Mouse (Mus musculus) hindbrain, embryonic 13.5 days (tissue): ENCODE results near the gene Ccdc188. TPM values are rescaled to one million over a fixed set of nuclear protein-coding genes. Genes with fewer than 3 reads are reported as not detected.
"Not testable (repeated sequence)": the region's sequence is repeated elsewhere in the genome, so short reads cannot be mapped to it uniquely, and the experiment has no call there.

Experiments used
- ATAC-seq: fragments of 200-750 bp; cut with Nextera tagmentation; 2 replicates; pipeline ENCODE4 v1.8.0; 2017; ENCODE audit warnings: moderate TSS enrichment; ENCODE audit not compliant: low FRiP score
- H3K27ac ChIP-seq: fragments of 300-500 bp; sonication (generic); 2 replicates; pipeline ENCODE4 v1.5.1; 2015; ENCODE audit warnings: inconsistent platforms, mild to moderate bottlenecking, moderate library complexity
- H3K27me3 ChIP-seq: fragments of 300-500 bp; sonication (generic); 2 replicates; pipeline ENCODE4 v1.6.1; 2015; ENCODE audit warnings: mild to moderate bottlenecking, inconsistent platforms
- H3K36me3 ChIP-seq: fragments of 300-500 bp; sonication (generic); 2 replicates; pipeline ENCODE4 v1.6.1; 2015; ENCODE audit warnings: mild to moderate bottlenecking, inconsistent platforms
- H3K4me1 ChIP-seq: fragments of 300-500 bp; sonication (generic); replicated peaks from 2 replicates; pipeline ENCODE4 v1.6.1; 2015; ENCODE audit warnings: inconsistent platforms
- H3K4me2 ChIP-seq: fragments of 300-500 bp; sonication (generic); 2 replicates; pipeline ENCODE4 v1.6.1; 2015; ENCODE audit warnings: inconsistent platforms, mild to moderate bottlenecking, moderate library complexity
- H3K4me3 ChIP-seq: fragments of 300-500 bp; sonication (generic); 2 replicates; pipeline ENCODE4 v1.5.1; 2015; ENCODE audit warnings: mild to moderate bottlenecking, inconsistent platforms
- H3K9ac ChIP-seq: fragments of 300-500 bp; sonication (generic); 2 replicates; pipeline ENCODE4 v1.6.1; 2015; ENCODE audit warnings: mild to moderate bottlenecking, inconsistent platforms
- H3K9me3 ChIP-seq: fragments of 300-500 bp; sonication (generic); 2 replicates; pipeline ENCODE4 v1.6.1; 2016; ENCODE audit warnings: inconsistent platforms
- WGBS: fragments of 180-500 bp; shearing (Covaris S2); methylation state at CpG from one replicate; pipeline ENCODE4 v1.1.7; 2015; 5-methylcytosine and 5-hydroxymethylcytosine counted together
- polyA plus RNA-seq: library from polyadenylated mRNA; unstranded; fragments of >200 nt; fragmentation: Nextera tagmentation; extraction: Ambion mirVana; gene quantifications from 2 replicates; pipeline ENCODE4 v1.2.1, GENCODE M21; 2015

Ccdc188 gene
- polyA plus RNA-seq, 1 experiment from 2014 or later, result not detected

DNA sequence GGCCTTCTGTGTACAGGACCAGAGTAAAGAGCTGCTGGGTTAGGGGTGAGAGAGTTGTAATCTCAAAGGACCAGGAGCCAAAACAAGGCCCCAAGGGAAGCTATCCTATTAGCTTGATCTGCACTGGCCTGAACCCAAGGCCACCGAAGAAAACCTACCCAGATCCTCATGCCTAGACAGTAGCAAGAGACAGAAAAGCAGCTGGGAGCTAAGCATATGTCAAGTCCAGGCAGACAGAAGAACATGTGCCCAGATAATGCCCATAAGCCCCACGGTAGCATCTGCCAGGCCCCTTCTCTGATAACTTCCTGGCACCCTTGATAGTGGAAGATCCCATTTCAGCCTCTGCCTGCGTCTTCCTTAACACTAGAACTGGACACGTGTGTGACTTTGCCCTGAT, 30.9 kb upstream of the Ccdc188 start:
- no peak overlapping the region for H3K27ac ChIP-seq
- no peaks in the 10 kb centered on the region for H3K36me3 ChIP-seq

DNA sequence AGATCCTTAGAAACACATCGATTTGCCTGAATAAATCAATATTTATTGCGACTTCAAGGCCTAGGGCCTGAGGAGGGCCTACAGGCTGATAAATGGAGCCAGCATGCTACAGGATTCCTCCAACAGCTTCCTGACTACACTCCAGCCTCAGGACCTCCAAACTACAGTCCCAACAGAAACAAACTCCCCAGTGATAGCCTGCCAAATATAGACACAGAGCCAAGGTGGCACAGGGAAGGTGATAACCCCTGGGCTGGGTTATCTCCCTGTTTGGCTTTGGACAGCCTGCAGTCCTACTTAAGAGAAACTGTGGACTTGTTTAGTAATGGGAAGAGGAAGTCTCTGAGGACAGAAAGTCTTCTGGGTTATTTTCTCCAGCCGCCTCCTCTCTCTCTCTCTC, 30.5 kb upstream of the Ccdc188 start:
- Histone ChIP-seq H3K36me3 (no peaks in the 10 kb centered on the region), H3K4me2 (no peak overlapping the region), H3K27ac (no peak overlapping the region), H3K27me3 (no peaks in the 10 kb centered on the region), H3K4me1 (peaks cover 10% of the 10 kb centered on the region; the same call in 1 of the 2 replicates), H3K9me3 (no peaks in the 10 kb centered on the region), H3K4me3 (no peak overlapping the region), H3K9ac (no peak overlapping the region)
- no peak for ATAC-seq
- 90% methylated on average over 3 of the region's 3 CpGs for WGBS

More for the DNA sequence above, 30.9 kb upstream of the Ccdc188 start:
- WGBS, result 83% methylated on average over 4 of the region's 4 CpGs
- Histone ChIP-seq H3K9ac (no peak overlapping the region), H3K4me1 (peaks cover 13% of the 10 kb centered on the region; the same call in 1 of the 2 replicates), H3K9me3 (no peaks in the 10 kb centered on the region), H3K27me3 (no peaks in the 10 kb centered on the region), H3K4me3 (no peak overlapping the region), H3K4me2 (no peak overlapping the region)
- ATAC-seq, result no peak

DNA sequence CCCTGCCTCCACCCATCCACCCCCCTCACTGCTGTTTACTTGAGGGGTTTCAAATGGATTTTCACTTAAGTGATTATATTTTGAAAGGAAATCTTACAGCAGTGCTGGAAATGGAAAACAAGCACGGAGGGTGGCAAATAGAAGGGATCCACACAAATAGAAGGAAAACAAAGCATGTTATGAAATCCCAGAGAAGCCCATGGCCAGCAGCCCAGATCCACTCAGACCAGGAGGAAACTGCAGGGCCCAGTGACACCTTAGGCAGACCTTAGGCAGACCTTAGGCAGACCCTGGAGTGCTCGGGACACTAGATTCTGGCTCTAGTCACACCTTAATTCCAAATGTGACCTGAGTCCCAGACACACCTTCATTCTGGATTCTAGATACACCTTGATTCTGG, 26.7 kb upstream of the Ccdc188 start:
- H3K4me2 ChIP-seq, result no peak overlapping the region
- 79% methylated on average over 2 of the region's 2 CpGs for WGBS
- H3K27ac ChIP-seq, result no peak overlapping the region
- no peak for ATAC-seq
- H3K27me3 ChIP-seq, result no peaks in the 10 kb centered on the region
- no peaks in the 10 kb centered on the region for H3K9me3 ChIP-seq
- no peaks in the 10 kb centered on the region for H3K36me3 ChIP-seq
- H3K4me3 ChIP-seq, result no peak overlapping the region
- no peak overlapping the region for H3K9ac ChIP-seq
- H3K4me1 ChIP-seq, result peaks cover 26% of the 10 kb centered on the region

DNA sequence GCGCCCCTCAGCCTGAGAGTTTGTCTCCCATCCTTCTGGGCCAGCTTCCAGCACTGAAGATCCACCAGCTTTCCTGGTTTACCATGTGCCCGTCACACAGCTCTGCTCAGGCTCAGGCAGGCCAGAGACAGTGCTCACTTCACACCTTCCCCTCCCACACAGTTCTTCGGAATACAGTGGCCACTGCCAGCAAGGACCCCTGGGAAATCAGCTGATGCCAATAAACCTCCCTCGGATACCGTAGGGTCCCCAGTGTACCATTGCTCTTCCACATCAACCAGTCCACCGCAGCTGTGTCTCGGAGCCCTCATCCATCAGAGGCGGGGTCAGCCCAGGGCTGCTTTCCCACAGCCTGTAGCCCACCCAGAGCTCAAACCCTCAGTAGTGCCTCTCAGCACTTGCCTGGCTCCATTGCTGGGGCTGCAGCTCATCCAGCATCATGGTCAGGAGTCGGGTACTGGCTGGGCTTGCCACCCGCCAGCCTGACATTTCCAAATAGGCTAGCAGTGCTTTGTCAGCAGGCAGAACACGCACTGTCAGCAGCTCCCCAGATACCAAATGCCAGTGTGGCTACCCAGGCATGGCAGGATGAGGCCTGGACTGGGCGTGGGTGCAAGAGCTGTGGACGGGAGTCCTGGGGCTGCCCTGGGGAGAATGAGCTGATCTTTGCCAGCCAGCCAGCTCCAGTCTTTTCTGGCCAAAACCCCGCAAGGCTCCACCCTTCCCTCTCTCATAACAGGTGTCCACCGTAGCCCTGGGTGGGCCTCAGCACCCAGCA, 23.3 kb upstream of the Ccdc188 start:
- WGBS, result 48% methylated on average over 15 of the region's 15 CpGs
- peak; percentile 61 for ATAC-seq
- peak overlapping the region; percentile 76 for H3K27ac ChIP-seq
- H3K9me3 ChIP-seq, result no peaks in the 10 kb centered on the region
- no peaks in the 10 kb centered on the region for H3K36me3 ChIP-seq
- peak overlapping the region; percentile 6; the same call in 1 of the 2 replicates for H3K4me2 ChIP-seq
- peak overlapping the region; percentile 19; the same call in 1 of the 2 replicates for H3K9ac ChIP-seq
- no peak overlapping the region for H3K4me3 ChIP-seq
- H3K4me1 ChIP-seq, result peaks cover 41% of the 10 kb centered on the region
- H3K27me3 ChIP-seq, result no peaks in the 10 kb centered on the region

DNA sequence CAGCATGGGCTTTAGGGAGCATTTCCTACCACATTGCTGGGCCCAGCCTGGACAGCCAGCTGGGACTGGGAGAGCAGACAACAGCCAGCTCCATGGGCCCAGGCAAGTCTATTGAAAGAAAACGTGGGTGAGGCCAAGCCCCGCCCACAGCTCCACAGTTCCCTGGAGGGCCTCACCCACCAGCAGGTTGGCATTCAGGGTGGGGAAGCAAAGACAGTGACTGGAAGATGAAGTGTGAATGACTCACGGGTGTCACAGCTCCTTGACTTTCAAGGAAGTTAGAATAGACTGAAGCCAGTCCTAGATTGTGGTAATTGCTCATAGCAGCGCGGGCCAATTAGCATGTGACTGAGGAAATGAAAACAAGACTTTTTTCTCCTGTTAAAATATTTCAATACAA, 22.6 kb upstream of the Ccdc188 start:
- ATAC-seq, result no peak

DNA sequence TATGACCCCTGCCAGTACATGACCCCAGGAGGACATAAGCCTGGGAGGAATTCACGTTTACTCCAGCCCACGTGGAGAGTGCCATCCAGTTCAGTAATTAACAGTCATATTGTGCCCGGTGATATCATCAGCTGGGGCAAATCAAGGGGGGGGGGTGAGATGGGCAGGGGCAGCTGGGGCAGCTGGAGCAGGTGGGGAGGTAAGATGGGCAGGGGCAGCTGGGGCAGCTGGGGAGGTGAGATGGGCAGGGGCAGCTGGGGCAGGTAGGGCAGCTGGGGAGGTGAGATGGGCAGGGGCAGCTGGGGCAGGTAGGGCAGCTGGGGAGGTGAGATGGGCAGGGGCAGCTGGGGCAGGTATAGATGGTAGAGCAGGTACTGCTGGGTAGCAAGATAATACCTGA, 22.1 kb upstream of the Ccdc188 start:
- H3K4me3 ChIP-seq, H3K27me3 ChIP-seq, ATAC-seq, H3K27ac ChIP-seq, H3K4me2 ChIP-seq, H3K9ac ChIP-seq, H3K36me3 ChIP-seq, H3K9me3 ChIP-seq: not testable (repeated sequence)
- H3K4me1 ChIP-seq, result peaks cover 52% of the 10 kb centered on the region
- WGBS, result 46% methylated on average over 3 of the region's 3 CpGs

More for the DNA sequence above, 22.6 kb upstream of the Ccdc188 start:
- H3K27ac ChIP-seq, result peak overlapping the region; percentile 76
- no peak overlapping the region for H3K4me2 ChIP-seq
- H3K36me3 ChIP-seq, result no peaks in the 10 kb centered on the region
- H3K9me3 ChIP-seq, result no peaks in the 10 kb centered on the region
- WGBS, result 54% methylated on average over 5 of the region's 5 CpGs
- H3K27me3 ChIP-seq, result no peaks in the 10 kb centered on the region
- H3K4me1 ChIP-seq, result peaks cover 47% of the 10 kb centered on the region
- H3K9ac ChIP-seq, result peak overlapping the region; percentile 19; the same call in 1 of the 2 replicates
- no peak overlapping the region for H3K4me3 ChIP-seq

DNA sequence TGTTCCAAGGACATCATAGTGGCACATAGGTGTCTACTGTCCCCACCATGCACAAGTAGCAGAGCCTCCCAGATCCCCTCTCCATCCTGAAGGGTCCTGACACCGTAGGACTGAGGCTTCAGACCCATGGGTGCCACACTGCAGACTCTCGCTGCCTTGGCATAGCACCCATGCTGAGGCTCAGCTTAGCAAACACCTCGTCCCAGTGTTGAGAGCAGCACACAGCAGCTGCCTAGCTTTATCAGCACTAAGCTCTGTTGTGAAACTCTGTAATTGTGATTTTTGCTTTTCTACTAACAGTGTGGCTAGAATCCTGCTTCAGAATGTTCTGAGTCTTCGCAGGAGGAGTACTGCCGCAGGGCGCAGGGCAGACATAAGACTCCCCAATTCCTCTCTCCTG, 19.8 kb upstream of the Ccdc188 start:
- Histone ChIP-seq H3K27me3 (no peaks in the 10 kb centered on the region), H3K4me1 (peaks cover 64% of the 10 kb centered on the region), H3K9ac (0 out of 2 replicates have a peak overlapping the region, but pooled peaks have one; percentile 3), H3K4me2 (no peak overlapping the region), H3K36me3 (no peaks in the 10 kb centered on the region), H3K9me3 (no peaks in the 10 kb centered on the region), H3K4me3 (no peak overlapping the region), H3K27ac (peak overlapping the region; percentile 40; the same call in 1 of the 2 replicates)
- 85% methylated on average over 6 of the region's 6 CpGs for WGBS
- ATAC-seq, result no peak

DNA sequence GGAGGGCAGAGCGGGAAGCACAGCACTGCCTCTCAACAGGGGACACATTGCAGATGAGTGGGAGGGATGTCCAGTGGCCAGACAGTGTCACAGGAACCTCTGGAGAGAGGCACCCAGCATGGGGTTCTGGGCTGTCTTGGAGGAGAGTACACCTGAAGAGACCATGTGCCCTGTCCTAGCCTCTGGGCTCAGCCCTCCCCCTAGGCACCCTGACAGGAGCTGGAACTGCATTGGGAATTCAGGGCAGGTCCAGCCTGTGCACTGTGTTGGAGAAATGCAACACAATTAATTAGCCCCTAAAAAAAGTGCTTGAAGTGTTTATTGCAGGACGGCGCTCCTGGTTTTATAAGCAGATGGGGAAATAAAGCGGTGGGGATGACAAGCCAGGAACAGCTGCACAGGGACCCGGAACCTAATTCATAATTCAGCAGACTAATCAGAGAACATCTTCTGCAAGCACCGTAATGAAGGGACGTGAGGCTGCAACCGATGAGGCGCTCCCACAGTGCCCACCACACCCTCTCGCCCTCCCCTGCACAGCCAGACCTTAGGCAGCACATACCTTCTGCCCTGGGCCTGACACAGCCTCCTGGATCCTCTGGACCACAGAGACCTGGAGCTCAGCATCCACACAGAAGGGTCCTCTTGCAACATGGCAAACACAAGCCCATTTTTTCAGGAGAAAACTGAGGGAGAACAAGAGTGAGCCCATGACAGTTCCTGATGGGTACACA, 19.1 kb upstream of the Ccdc188 start:
- Histone ChIP-seq H3K27ac (peak overlapping the region; percentile 78), H3K4me1 (peaks cover 66% of the 10 kb centered on the region), H3K4me2 (no peak overlapping the region), H3K4me3 (no peak overlapping the region), H3K36me3 (no peaks in the 10 kb centered on the region), H3K27me3 (no peaks in the 10 kb centered on the region), H3K9me3 (no peaks in the 10 kb centered on the region), H3K9ac (0 out of 2 replicates have a peak overlapping the region, but pooled peaks have one; percentile 3)
- 42% methylated on average over 10 of the region's 10 CpGs for WGBS
- 0 out of 2 replicates have a peak, but pooled peaks have one; percentile 14 for ATAC-seq

DNA sequence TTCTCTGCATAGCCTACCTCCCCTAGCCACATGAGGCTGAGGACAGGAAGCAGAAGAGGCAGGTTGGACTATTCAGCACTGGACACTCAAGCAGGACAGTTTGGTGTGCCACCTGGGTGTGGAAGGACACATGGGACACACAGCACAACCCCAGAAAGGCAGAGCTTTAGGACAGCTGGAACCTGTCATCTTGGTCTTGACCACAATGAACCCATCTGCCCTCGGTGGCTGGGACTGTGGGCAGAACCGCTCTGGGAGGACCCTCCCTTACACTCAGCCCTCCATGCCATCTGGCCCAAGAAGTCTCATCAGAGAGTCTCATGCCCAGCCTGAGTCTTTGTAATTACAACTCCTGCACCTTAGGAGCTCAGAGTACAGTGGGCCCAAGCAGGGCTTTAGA, 17.6 kb upstream of the Ccdc188 start:
- no peak overlapping the region for H3K4me2 ChIP-seq
- WGBS, result 68% methylated on average over 2 of the region's 2 CpGs
- no peak overlapping the region for H3K4me3 ChIP-seq
- H3K27ac ChIP-seq, result no peak overlapping the region; the same call in 1 of the 2 replicates
- no peak for ATAC-seq
- H3K9me3 ChIP-seq, result no peaks in the 10 kb centered on the region
- H3K36me3 ChIP-seq, result no peaks in the 10 kb centered on the region
- no peak overlapping the region for H3K9ac ChIP-seq
- no peaks in the 10 kb centered on the region for H3K27me3 ChIP-seq
- peaks cover 61% of the 10 kb centered on the region for H3K4me1 ChIP-seq

DNA sequence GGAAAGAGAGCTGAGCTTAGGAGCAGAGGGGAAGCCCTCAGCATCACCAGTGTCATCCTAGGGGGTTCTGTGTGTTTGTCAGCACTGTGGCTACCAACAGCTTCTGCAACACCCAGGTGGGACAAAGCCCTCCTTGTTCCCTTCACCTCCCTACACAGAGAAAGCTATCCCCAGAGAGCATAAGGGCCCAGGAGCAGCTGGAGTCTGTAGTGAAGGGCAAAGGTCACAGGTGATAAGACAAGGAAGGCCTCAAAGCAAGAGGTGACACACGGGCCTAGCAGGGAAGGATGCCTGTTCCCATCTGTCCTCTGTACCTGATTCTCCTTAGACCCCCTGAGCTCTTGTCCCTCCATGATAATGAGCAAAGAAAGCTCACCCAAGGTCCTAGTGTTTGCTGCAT, 16.1 kb upstream of the Ccdc188 start:
- no peak overlapping the region for H3K4me2 ChIP-seq
- no peak for ATAC-seq
- no peaks in the 10 kb centered on the region for H3K36me3 ChIP-seq
- H3K4me1 ChIP-seq, result peaks cover 57% of the 10 kb centered on the region
- H3K4me3 ChIP-seq, result no peak overlapping the region
- WGBS, result 40% methylated on average over 1 of the region's 1 CpGs
- H3K9ac ChIP-seq, result no peak overlapping the region
- H3K27ac ChIP-seq, result no peak overlapping the region
- H3K27me3 ChIP-seq, result no peaks in the 10 kb centered on the region
- H3K9me3 ChIP-seq, result no peaks in the 10 kb centered on the region

DNA sequence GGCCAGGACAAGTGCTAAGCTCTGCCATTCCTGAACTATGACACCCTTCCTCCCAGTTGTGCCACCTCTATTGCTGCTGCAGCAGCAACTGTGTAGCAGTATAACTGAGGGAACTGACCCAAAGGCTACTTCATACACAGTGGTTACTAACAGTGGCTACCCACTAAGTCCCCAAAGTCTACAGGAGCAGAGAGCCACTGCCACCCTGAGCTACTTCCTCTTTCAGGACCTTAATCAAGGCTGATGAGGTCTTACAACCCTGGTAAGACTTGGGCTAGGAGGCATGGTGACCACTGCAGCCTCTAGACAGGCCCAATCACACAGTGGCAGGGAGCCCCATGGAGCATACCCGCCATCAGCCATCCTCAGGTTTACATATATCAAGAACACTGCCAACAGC, 15.6 kb upstream of the Ccdc188 start:
- Histone ChIP-seq H3K36me3 (no peaks in the 10 kb centered on the region), H3K9ac (no peak overlapping the region), H3K27ac (no peak overlapping the region), H3K4me1 (peaks cover 57% of the 10 kb centered on the region), H3K9me3 (no peaks in the 10 kb centered on the region), H3K27me3 (no peaks in the 10 kb centered on the region), H3K4me2 (no peak overlapping the region), H3K4me3 (no peak overlapping the region)
- ATAC-seq, result no peak
- WGBS, result 92% methylated on average over 1 of the region's 1 CpGs

DNA sequence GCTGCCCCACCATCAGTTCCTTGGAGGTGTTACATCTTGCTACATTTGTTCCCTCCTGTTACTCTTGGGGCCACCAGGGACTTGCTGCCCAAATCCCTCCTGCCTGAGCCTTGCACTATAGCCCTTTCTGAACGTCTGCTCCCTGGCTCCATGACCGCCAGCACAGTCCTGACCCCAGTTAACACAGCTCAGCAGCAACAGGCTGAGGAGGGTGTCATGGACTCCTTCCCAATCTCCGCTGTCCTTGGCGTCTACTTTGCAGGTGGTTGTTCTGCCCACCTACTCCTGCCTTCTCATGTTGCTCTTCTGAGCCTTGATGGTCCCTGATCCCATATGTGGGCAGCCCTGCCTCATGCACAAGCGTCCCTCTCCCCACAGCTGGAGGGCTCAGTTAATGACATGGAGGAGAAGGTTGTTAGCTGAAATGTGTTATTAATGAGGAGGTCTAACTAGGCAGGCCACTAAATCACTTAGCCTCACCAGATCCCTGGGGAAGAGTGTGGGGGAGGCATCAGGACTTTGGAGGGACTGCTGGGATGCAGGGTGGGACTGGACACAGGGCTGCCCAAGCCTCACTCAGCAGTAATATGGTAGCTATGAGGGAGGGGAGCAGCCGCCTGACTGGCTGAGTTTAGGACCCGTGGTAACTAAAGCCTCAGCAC, 14.1 kb upstream of the Ccdc188 start:
- no peak overlapping the region for H3K9ac ChIP-seq

More for the DNA sequence above, 14.1 kb upstream of the Ccdc188 start:
- Histone ChIP-seq H3K9me3 (no peaks in the 10 kb centered on the region), H3K4me2 (no peak overlapping the region), H3K27me3 (0 out of 2 replicates have a peak, but pooled peaks cover 4% of the 10 kb centered on the region), H3K27ac (no peak overlapping the region), H3K36me3 (no peaks in the 10 kb centered on the region), H3K4me3 (no peak overlapping the region), H3K4me1 (peaks cover 46% of the 10 kb centered on the region)
- WGBS, result 59% methylated on average over 7 of the region's 7 CpGs
- ATAC-seq, result no peak
